Mouse (Mus musculus) midbrain, postnatal 0 days (tissue): ENCODE measurements around the gene Snd1. TPM values are rescaled to one million over a fixed set of nuclear protein-coding genes. Genes with fewer than 3 reads are reported as not detected.
A peak's percentile ranks its signal among the peaks of the same experiment; 100 is the strongest.

Source experiments
- ATAC-seq: fragments of 200-750 bp; cut with Nextera tagmentation; 2 replicates; pipeline ENCODE4 v1.8.0; 2017; ENCODE audit warnings: moderate number of reproducible peaks, mild to moderate bottlenecking, moderate TSS enrichment, moderate library complexity; ENCODE audit not compliant: low FRiP score
- DNase-seq: peaks from one replicate; pipeline ENCODE4 v3.0.0-alpha.2; 2015; ENCODE audit warnings: low spot score
- H3K27ac ChIP-seq: fragments of 300-500 bp; sonication (generic); 2 replicates; pipeline ENCODE4 v1.5.1; 2014; ENCODE audit warnings: low read depth, mild to moderate bottlenecking, low read length, mixed read lengths
- H3K27me3 ChIP-seq: fragments of 300-500 bp; sonication (generic); 2 replicates; pipeline ENCODE4 v1.6.1; 2014; ENCODE audit warnings: low read length, control low read depth, mixed read lengths; ENCODE audit not compliant: insufficient read depth
- H3K36me3 ChIP-seq: fragments of 300-500 bp; sonication (generic); 2 replicates; pipeline ENCODE4 v1.6.1; 2014; ENCODE audit warnings: low read length, control low read depth, mixed read lengths; ENCODE audit not compliant: insufficient read depth
- H3K4me1 ChIP-seq: fragments of 300-500 bp; sonication (generic); 2 replicates; pipeline ENCODE4 v1.6.1; 2014; ENCODE audit warnings: mild to moderate bottlenecking, control low read depth, antibody characterized with exemption, low read length, mixed read lengths; ENCODE audit not compliant: insufficient read depth
- H3K4me2 ChIP-seq: fragments of 300-500 bp; sonication (generic); 2 replicates; pipeline ENCODE4 v1.6.1; 2014; ENCODE audit warnings: low read depth, mild to moderate bottlenecking, low read length, mixed read lengths; ENCODE audit not compliant: poor library complexity, severe bottlenecking
- H3K4me3 ChIP-seq: fragments of 300-500 bp; sonication (generic); 2 replicates; pipeline ENCODE4 v1.5.1; 2014; ENCODE audit warnings: low read depth, mild to moderate bottlenecking, low read length, moderate library complexity
- H3K9ac ChIP-seq: fragments of 300-500 bp; sonication (generic); replicated peaks from 2 replicates; pipeline ENCODE4 v1.6.1; 2014; ENCODE audit warnings: mild to moderate bottlenecking, low read length, moderate library complexity, mixed read lengths; ENCODE audit not compliant: poor library complexity, severe bottlenecking
- H3K9me3 ChIP-seq: fragments of 300-500 bp; sonication (generic); 2 replicates; pipeline ENCODE4 v1.6.1; 2016; ENCODE audit warnings: low read length, control low read depth
- CTCF ChIP-seq: IDR thresholded peaks from 2 replicates; pipeline ENCODE4 v1.5.1; 2016; ENCODE audit warnings: antibody characterized with exemption, mild to moderate bottlenecking
- WGBS: fragments of 180-500 bp; shearing (Covaris S2); extraction: QIAGEN DNeasy Blood & Tissue Kit; methylation state at CpG from one replicate; pipeline ENCODE4 v1.1.7; 2014; 5-methylcytosine and 5-hydroxymethylcytosine counted together
- polyA plus RNA-seq: library from polyadenylated mRNA; unstranded; fragments of >200 nt; fragmentation: Nextera tagmentation; extraction: Ambion mirVana; gene quantifications from 2 replicates; pipeline ENCODE4 v1.2.1, GENCODE M21; 2015
- total RNA-seq: library from RNA; depleted of rRNA; stranded (reverse); fragments of >200 nt; gene quantifications from 2 replicates; pipeline ENCODE4 v1.2.3, GENCODE M21; 2014

Snd1 gene
- total and polyA plus RNA-seq, 2 experiments from 2014 or later = 70.6 to 81.1 TPM

GRCm38 (mm10) chr6:28834046-28834445, 359.1 kb downstream of the Snd1 start:
- peak overlapping the region; percentile 91 for H3K4me3 ChIP-seq
- no peaks in the 10 kb centered on the region for H3K27me3 ChIP-seq
- peak overlapping the region; percentile 94 for H3K4me2 ChIP-seq
- DNase-seq = no peak
- peak overlapping the region; percentile 91; the same call in 1 of the 2 replicates for H3K27ac ChIP-seq
- H3K36me3 ChIP-seq = no peaks in the 10 kb centered on the region
- peaks cover 18% of the 10 kb centered on the region; the same call in 1 of the 2 replicates for H3K4me1 ChIP-seq
- H3K9me3 ChIP-seq = no peaks in the 10 kb centered on the region
- 40% methylated on average over 2 of the region's 2 CpGs for WGBS
- no peak overlapping the region for H3K9ac ChIP-seq
- ATAC-seq = no peak
- TF ChIP-seq CTCF = no peak

GRCm38 (mm10) chr6:28836600-28836999, 361.7 kb downstream of the Snd1 start:
- no peak overlapping the region for H3K4me3 ChIP-seq
- H3K27me3 ChIP-seq = no peaks in the 10 kb centered on the region
- no peak overlapping the region for H3K27ac ChIP-seq
- H3K4me2 ChIP-seq = no peak overlapping the region
- no peaks in the 10 kb centered on the region for H3K9me3 ChIP-seq
- DNase-seq (no peak), ATAC-seq (no peak)
- H3K9ac ChIP-seq = no peak overlapping the region
- peak; percentile 79 for TF ChIP-seq CTCF
- H3K36me3 ChIP-seq = no peaks in the 10 kb centered on the region
- 0 out of 2 replicates have a peak, but pooled peaks cover 3% of the 10 kb centered on the region for H3K4me1 ChIP-seq

GRCm38 (mm10) chr6:28841569-28841968, 366.6 kb downstream of the Snd1 start:
- Histone ChIP-seq H3K27me3 (no peaks in the 10 kb centered on the region), H3K4me2 (no peak overlapping the region), H3K36me3 (no peaks in the 10 kb centered on the region), H3K9me3 (no peaks in the 10 kb centered on the region), H3K4me3 (no peak overlapping the region), H3K27ac (peak overlapping the region; percentile 47; the same call in 1 of the 2 replicates), H3K9ac (no peak overlapping the region), H3K4me1 (no peaks in the 10 kb centered on the region)
- no peak for TF ChIP-seq CTCF
- DNase-seq = no peak
- no peak for ATAC-seq
- 72% methylated on average over 3 of the region's 3 CpGs for WGBS

GRCm38 (mm10) chr6:28842375-28843276, 367.7 kb downstream of the Snd1 start:
- TF ChIP-seq CTCF = no peak
- ATAC-seq (peak; percentile 90), DNase-seq (peak; percentile 90)
- Histone ChIP-seq H3K4me1 (no peaks in the 10 kb centered on the region), H3K27ac (peak overlapping the region; percentile 65), H3K9ac (no peak overlapping the region), H3K27me3 (no peaks in the 10 kb centered on the region), H3K36me3 (no peaks in the 10 kb centered on the region), H3K4me3 (no peak overlapping the region), H3K4me2 (no peak overlapping the region), H3K9me3 (no peaks in the 10 kb centered on the region)
- WGBS = 36% methylated on average over 4 of the region's 4 CpGs

GRCm38 (mm10) chr6:28845610-28846009, 370.7 kb downstream of the Snd1 start:
- DNase-seq = no peak
- WGBS = 25% methylated on average over 4 of the region's 4 CpGs

GRCm38 (mm10) chr6:28847616-28848015, 372.7 kb downstream of the Snd1 start:
- no peak for ATAC-seq
- 71% methylated on average over 6 of the region's 6 CpGs for WGBS

More at GRCm38 (mm10) chr6:28845610-28846009, 370.7 kb downstream of the Snd1 start:
- no peak overlapping the region for H3K27ac ChIP-seq
- no peak for ATAC-seq
- no peaks in the 10 kb centered on the region for H3K9me3 ChIP-seq
- TF ChIP-seq CTCF = no peak
- H3K4me2 ChIP-seq = no peak overlapping the region
- H3K4me1 ChIP-seq = no peaks in the 10 kb centered on the region
- H3K9ac ChIP-seq = no peak overlapping the region
- no peak overlapping the region for H3K4me3 ChIP-seq
- no peaks in the 10 kb centered on the region for H3K36me3 ChIP-seq
- no peaks in the 10 kb centered on the region for H3K27me3 ChIP-seq

More at GRCm38 (mm10) chr6:28847616-28848015, 372.7 kb downstream of the Snd1 start:
- Histone ChIP-seq H3K9ac (no peak overlapping the region), H3K4me2 (no peak overlapping the region), H3K4me3 (no peak overlapping the region), H3K9me3 (no peaks in the 10 kb centered on the region), H3K27ac (no peak overlapping the region), H3K36me3 (no peaks in the 10 kb centered on the region), H3K4me1 (no peaks in the 10 kb centered on the region), H3K27me3 (no peaks in the 10 kb centered on the region)
- no peak for DNase-seq
- TF ChIP-seq CTCF = no peak
